Mouse (Mus musculus) embryonic fibroblast, embryonic 13.5 days (primary cell): ENCODE data around the gene Kif28.

Experiments
- CTCF ChIP-seq: IDR thresholded peaks from 2 replicates; pipeline ENCODE4 v1.5.1; 2011; ENCODE audit warnings: mild to moderate bottlenecking, control low read depth, low read length, moderate library complexity, borderline replicate concordance; ENCODE audit not compliant: insufficient read depth
- POLR2A ChIP-seq: IDR thresholded peaks from 2 replicates; pipeline ENCODE4 v1.6.1; 2011; ENCODE audit warnings: low read depth, mild to moderate bottlenecking, control low read depth, low read length, moderate library complexity

GRCm38 (mm10) chr1:179776831-179777230 is 31.8 kb upstream of the Kif28 start:
- TF ChIP-seq CTCF (no peak), POLR2A (no peak)
